8 mouse cellular contexts compared by ENCODE assay signal in the genomic region with DNA sequence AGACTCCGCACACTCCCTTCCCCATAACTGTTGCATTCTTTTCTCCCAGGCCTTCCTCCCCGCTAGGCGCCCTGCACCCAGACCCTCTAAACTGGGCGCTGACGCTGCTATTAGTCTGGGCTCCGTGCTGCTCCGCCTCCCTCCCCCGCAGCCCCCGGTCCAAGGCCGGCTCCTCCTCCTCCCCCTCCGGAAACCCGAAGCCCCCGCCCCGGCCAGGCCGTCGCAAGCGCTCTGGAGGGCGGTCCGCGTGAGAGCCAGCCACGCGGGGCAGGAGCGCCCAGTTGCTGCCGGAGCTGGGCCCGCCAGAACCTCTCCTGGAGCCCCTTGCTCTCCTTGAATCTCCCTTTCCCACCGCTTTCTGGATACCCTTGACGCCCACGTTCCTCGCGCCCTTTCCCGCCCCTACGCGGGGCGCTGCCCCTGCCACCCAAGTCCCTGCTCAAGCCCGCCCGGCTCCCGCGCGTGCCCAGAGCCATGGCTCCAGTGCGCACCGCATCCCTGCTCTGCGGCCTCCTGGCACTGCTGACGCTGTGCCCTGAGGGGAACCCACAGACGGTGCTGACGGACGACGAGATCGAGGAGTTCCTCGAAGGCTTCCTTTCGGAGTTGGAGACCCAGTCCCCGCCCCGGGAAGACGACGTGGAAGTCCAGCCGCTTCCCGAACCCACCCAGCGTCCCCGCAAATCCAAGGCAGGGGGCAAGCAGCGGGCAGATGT. TPM values are rescaled to one million over a fixed set of nuclear protein-coding genes. Genes with fewer than 3 reads are reported as not detected.
DNase-seq lines count a peak whose midpoint lies in the region; ATAC-seq and TF ChIP-seq lines count a peak whose summit lies in the region.

A gene (plus strand): TSS at position 270 of the 716 bp plus-strand sequence.

- no peaks in the 10 kb centered on the region for H3K9me3 ChIP-seq in forebrain, embryonic 11.5 days (ENCODE audit: control insufficient read depth, low read length)
- H3K9me3 ChIP-seq in stomach, embryonic 14.5 days (ENCODE audit: control insufficient read depth, low read depth, low read length): no peaks in the 10 kb centered on the region

- no peak for TF ChIP-seq POLR2A in thymus, adult 2 months (IDR thresholded peaks at IDR 0.05; ENCODE audit: control insufficient read depth, extremely low read depth, insufficient read depth, low read length, poor library complexity)

- peak within 1 kb of the TSS; percentile 30 for H3K4me3 ChIP-seq in thymus, adult 2 months (ENCODE audit: control insufficient read depth, insufficient read depth, low read length)
- H3K4me3 ChIP-seq in forebrain, embryonic 11.5 days (ENCODE audit: low read depth, low read length): peak within 1 kb of the TSS; percentile 23
- peak within 1 kb of the TSS; percentile 37 for H3K4me3 ChIP-seq in stomach, embryonic 14.5 days (ENCODE audit: low read depth, low read length)

- intact Hi-C loops in heart, postnatal 14 days (cut with DNase I): no loop called here

- no peak within 1 kb of the TSS for H3K27ac ChIP-seq in thymus, adult 2 months (ENCODE audit: control insufficient read depth, insufficient read depth, low read length)
- no peak within 1 kb of the TSS for H3K27ac ChIP-seq in forebrain, embryonic 11.5 days (ENCODE audit: low read depth, low read length)
- H3K27ac ChIP-seq in stomach, embryonic 14.5 days (ENCODE audit: low read length): no peak within 1 kb of the TSS; the same call in 1 of the 2 replicates

- H3K36me3 ChIP-seq in thymus, adult 2 months (ENCODE audit: control insufficient read depth, insufficient read depth, low read length): no peaks in the 10 kb centered on the region
- H3K36me3 ChIP-seq in forebrain, embryonic 11.5 days (ENCODE audit: control insufficient read depth, insufficient read depth, low read length): no peaks in the 10 kb centered on the region
- H3K36me3 ChIP-seq in stomach, embryonic 14.5 days (ENCODE audit: control insufficient read depth, insufficient read depth, low read length): peaks cover 9% of the 10 kb centered on the region; the same call in 1 of the 2 replicates

- H3K4me2 ChIP-seq in forebrain, embryonic 11.5 days (ENCODE audit: low read depth, low read length, severe bottlenecking): peak within 1 kb of the TSS; percentile 55
- H3K4me2 ChIP-seq in stomach, embryonic 14.5 days (replicated peaks; ENCODE audit: low read depth, low read length): peak within 1 kb of the TSS; percentile 54

- peaks cover 12% of the 10 kb centered on the region for H3K4me1 ChIP-seq in thymus, adult 2 months (replicated peaks; ENCODE audit: control insufficient read depth, insufficient read depth, low read length)
- peaks cover 7% of the 10 kb centered on the region for H3K4me1 ChIP-seq in forebrain, embryonic 11.5 days (replicated peaks; ENCODE audit: control insufficient read depth, insufficient read depth, low read length)
- peaks cover 10% of the 10 kb centered on the region; the same call in 1 of the 2 replicates for H3K4me1 ChIP-seq in stomach, embryonic 14.5 days (ENCODE audit: control insufficient read depth, insufficient read depth, low read length)

- no peak for ATAC-seq in forebrain, embryonic 11.5 days (replicated peaks; ENCODE audit: low FRiP score)
- peak; percentile 76 for ATAC-seq in stomach, embryonic 14.5 days (ENCODE audit: insufficient number of reproducible peaks, insufficient read depth, low FRiP score, low read depth)

- peaks cover 14% of the 10 kb centered on the region for H3K27me3 ChIP-seq in thymus, adult 2 months (ENCODE audit: control insufficient read depth, insufficient read depth, low read length)
- peaks cover 28% of the 10 kb centered on the region for H3K27me3 ChIP-seq in forebrain, embryonic 11.5 days (ENCODE audit: control insufficient read depth, insufficient read depth, low read length)
- no peaks in the 10 kb centered on the region for H3K27me3 ChIP-seq in stomach, embryonic 14.5 days (ENCODE audit: control insufficient read depth, insufficient read depth, low read length)

- TF ChIP-seq CTCF in thymus, adult 2 months (IDR thresholded peaks at IDR 0.05; ENCODE audit: borderline replicate concordance, control insufficient read depth, extremely low read depth, insufficient read depth, low read length, poor library complexity): no peak

- peak within 1 kb of the TSS; percentile 47 for H3K9ac ChIP-seq in forebrain, embryonic 11.5 days (ENCODE audit: low read length)
- H3K9ac ChIP-seq in stomach, embryonic 14.5 days (replicated peaks; ENCODE audit: low read depth, low read length): peak within 1 kb of the TSS; percentile 36; the same call in 1 of the 2 replicates

- DNase-seq in thymus, adult 2 months: peak; percentile 18
- no peak for DNase-seq in thymus, adult 18-20 months
- peak; percentile 68 for DNase-seq in forebrain, embryonic 11.5 days (ENCODE audit: low spot score)
- peak; percentile 76 to 79 for DNase-seq in heart, postnatal 14 days
- peak; percentile 70 to 76 for DNase-seq in kidney, postnatal 36 days
- peak; percentile 52 for DNase-seq in lung, postnatal 14 days
- no peak for DNase-seq in cerebellum, adult 11-12 months

- WGBS in thymus, adult 2 months: 5% methylated on average over 59 of the region's 59 CpGs
- WGBS in forebrain, embryonic 11.5 days: 4% methylated on average over 52 of the region's 59 CpGs
- 3% methylated on average over 57 of the region's 59 CpGs for WGBS in stomach, embryonic 14.5 days

RNA-seq across cellular contexts. Expression of the gene that starts here (rescaled TPM):
- 18.5 and 22.9 TPM in 2 replicates for polyA plus RNA-seq in thymus, adult 2 months (2012; rRNA removed)
- 20.4 and 24.9 TPM in 2 replicates for polyA plus RNA-seq in forebrain, embryonic 11.5 days (2014; fragmentation: Nextera tagmentation; extraction: Ambion mirVana)
- 10 to 100 TPM; 27.1 to 32.5 TPM for total RNA-seq in heart, postnatal 14 days (2021)
- 29.2 and 30.3 TPM in 2 replicates for polyA plus RNA-seq in stomach, embryonic 14.5 days (2014; fragmentation: Nextera tagmentation; extraction: Ambion mirVana)

Comparison
In these comparisons a context has a peak if more than half of its experiments do, and no peak if none do; other contexts are left out.
1. DNase-seq: peak in thymus, adult 2 months (single experiment), forebrain, embryonic 11.5 days (single experiment), heart, postnatal 14 days (2 of 2), kidney, postnatal 36 days (2 of 2) and lung, postnatal 14 days (single experiment); none in thymus, adult 18-20 months (0 of 2) and cerebellum, adult 11-12 months (single experiment).
2. Peak in every context shown above with its lines, with median percentiles within 50 percentile points of each other: H3K4me3 ChIP-seq.